10 mouse cellular contexts compared by ENCODE assay signal in genomic region chr6:71555507-71555951, GRCm38 (mm10). TPM values are rescaled to one million over a fixed set of nuclear protein-coding genes. Genes with fewer than 3 reads are reported as not detected.
DNase-seq lines count a peak whose midpoint lies in the region; ATAC-seq and TF ChIP-seq lines count a peak whose summit lies in the region.
"Had no signal": no experiment of that assay in that cellular context is flagged by ENCODE, and none has a peak within 500 bp of the region (broad histone marks: within the 10 kb centered on the region; RNA-seq: fewer than 3 reads in every experiment).

No protein-coding gene starts in this region.

- no peaks in the 10 kb centered on the region for H3K4me1 ChIP-seq in lung, embryonic 14.5 days (ENCODE audit: insufficient read depth)
- no peaks in the 10 kb centered on the region for H3K4me1 ChIP-seq in neural tube, embryonic 15.5 days
- H3K4me1 ChIP-seq: hindbrain, embryonic 10.5 days; midbrain, embryonic 13.5 days had no signal

- peak; percentile 24 for DNase-seq in gastrocnemius, postnatal 25 days
- no peak for DNase-seq in gastrocnemius, postnatal 36 days
- peak; percentile 58 for DNase-seq in NIH3T3 (ENCODE audit: low read depth)
- peak; percentile 55 to 62 for DNase-seq in heart, adult 9 months (ENCODE audit: low spot score in 2 of 2)
- peak; percentile 17 for DNase-seq in lung, embryonic 14.5 days
- DNase-seq in embryo, embryonic 11 days: no peak
- no peak for DNase-seq in left cerebral cortex, postnatal 36 days (ENCODE audit: low spot score in 2 of 2)

- H3K27me3 ChIP-seq in lung, embryonic 14.5 days (ENCODE audit: insufficient read depth, low read length): no peaks in the 10 kb centered on the region
- H3K27me3 ChIP-seq in neural tube, embryonic 15.5 days (replicated peaks): no peaks in the 10 kb centered on the region
- H3K27me3 ChIP-seq: midbrain, embryonic 13.5 days had no signal

- no peak overlapping the region for H3K27ac ChIP-seq in lung, embryonic 14.5 days (ENCODE audit: low read depth)
- no peak overlapping the region for H3K27ac ChIP-seq in neural tube, embryonic 15.5 days (replicated peaks)
- H3K27ac ChIP-seq: hindbrain, embryonic 10.5 days; midbrain, embryonic 13.5 days had no signal

- 0 out of 2 replicates have a peak, but pooled peaks cover 11% of the 10 kb centered on the region for H3K36me3 ChIP-seq in lung, embryonic 14.5 days (ENCODE audit: insufficient read depth)
- peaks cover 5% of the 10 kb centered on the region; the same call in 1 of the 2 replicates for H3K36me3 ChIP-seq in neural tube, embryonic 15.5 days

- no peaks in the 10 kb centered on the region for H3K9me3 ChIP-seq in lung, embryonic 14.5 days (ENCODE audit: low read depth, low read length)
- H3K9me3 ChIP-seq in neural tube, embryonic 15.5 days (replicated peaks): no peaks in the 10 kb centered on the region
- H3K9me3 ChIP-seq: hindbrain, embryonic 10.5 days; midbrain, embryonic 13.5 days had no signal

- no peak for TF ChIP-seq CTCF in lung, embryonic 14.5 days (IDR thresholded peaks at IDR 0.05; ENCODE audit: low read depth)

- H3K9ac ChIP-seq in lung, embryonic 14.5 days: no peak overlapping the region
- no peak overlapping the region for H3K9ac ChIP-seq in neural tube, embryonic 15.5 days (replicated peaks)
- H3K9ac ChIP-seq: midbrain, embryonic 13.5 days had no signal

- WGBS in lung, embryonic 14.5 days: 72% methylated on average over 2 of the region's 2 CpGs
- 81% methylated on average over 2 of the region's 2 CpGs for WGBS in neural tube, embryonic 15.5 days

- intact Hi-C loops in gastrocnemius, postnatal 36 days (cut with DNase I): no loop called here
- intact Hi-C loops in left cerebral cortex, postnatal 36 days (cut with DNase I): no loop called here

- H3K4me2 ChIP-seq in lung, embryonic 14.5 days: no peak overlapping the region
- H3K4me2 ChIP-seq in neural tube, embryonic 15.5 days: no peak overlapping the region
- H3K4me2 ChIP-seq: midbrain, embryonic 13.5 days had no signal

- no peak overlapping the region for H3K4me3 ChIP-seq in lung, embryonic 14.5 days (ENCODE audit: low read depth, low read length)
- no peak overlapping the region for H3K4me3 ChIP-seq in neural tube, embryonic 15.5 days (replicated peaks)
- H3K4me3 ChIP-seq: hindbrain, embryonic 10.5 days; midbrain, embryonic 13.5 days had no signal

- no peak for ATAC-seq in lung, embryonic 14.5 days (ENCODE audit: insufficient read depth)
- no peak for ATAC-seq in neural tube, embryonic 15.5 days (ENCODE audit: low FRiP score)
- ATAC-seq: midbrain, embryonic 13.5 days had no signal

RNA-seq across cellular contexts. Expression of gene Chmp3, which starts 11.9 kb away (rescaled TPM):
- 10 to 100 TPM; 36.2 to 38.6 TPM for total RNA-seq in gastrocnemius, postnatal 25 days (2021)
- 10 to 100 TPM; 32.6 to 33.6 TPM for total RNA-seq in gastrocnemius, postnatal 36 days (2021)
- 61.8 and 66.7 TPM in 2 replicates for polyA plus RNA-seq in lung, embryonic 14.5 days (2014; fragmentation: Nextera tagmentation; extraction: Ambion mirVana)
- polyA plus RNA-seq in neural tube, embryonic 15.5 days (2015; fragmentation: Nextera tagmentation; extraction: Ambion mirVana): 58.6 and 62.8 TPM in 2 replicates
- 100 to 1,000 TPM; 105 to 109 TPM for total RNA-seq in left cerebral cortex, postnatal 36 days (2021)

Comparison
In these comparisons a context has a peak if more than half of its experiments do, and no peak if none do; other contexts are left out.
1. DNase-seq: peak in gastrocnemius, postnatal 25 days (single experiment), NIH3T3 (single experiment), heart, adult 9 months (2 of 2) and lung, embryonic 14.5 days (single experiment); none in gastrocnemius, postnatal 36 days (0 of 2), embryo, embryonic 11 days (single experiment) and left cerebral cortex, postnatal 36 days (0 of 2).